Mouse (Mus musculus) cerebellum, adult 11-12 months (tissue): ENCODE data around the gene Arhgef10l.
A peak's percentile ranks its signal among the peaks of the same experiment; 100 is the strongest.
"Not testable (repeated sequence)": the region's sequence is repeated elsewhere in the genome, so short reads cannot be mapped to it uniquely, and the experiment has no call there.

Experiments used
- DNase-seq: peaks from one replicate; pipeline ENCODE4 v3.0.0; 2022

The Arhgef10l gene

DNA sequence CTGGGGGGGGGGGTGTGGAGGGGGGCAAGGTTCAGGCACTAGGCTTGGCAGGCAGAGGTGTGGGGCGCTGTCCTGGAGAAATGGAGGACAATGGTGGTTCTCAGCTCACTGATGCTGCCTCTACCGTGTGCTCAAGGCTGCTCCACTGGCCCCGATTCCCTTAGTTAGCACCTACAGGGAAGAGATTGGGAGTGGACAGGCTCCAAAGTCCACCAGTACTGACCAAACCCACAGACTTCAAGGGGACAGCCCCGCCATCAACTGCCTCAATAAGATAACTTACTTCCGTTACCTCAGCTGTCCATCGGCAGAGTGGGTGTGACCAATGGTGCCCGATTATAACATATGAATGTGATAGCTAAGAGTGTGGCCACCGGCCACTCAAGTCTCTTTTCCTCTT lies 61.3 kb downstream of the Arhgef10l start:
- DNase-seq: no peak

- no peak for DNase-seq
Measured at GRCm38 (mm10) chr4:140602022-140602421, 63.8 kb downstream of the Arhgef10l start.

DNA sequence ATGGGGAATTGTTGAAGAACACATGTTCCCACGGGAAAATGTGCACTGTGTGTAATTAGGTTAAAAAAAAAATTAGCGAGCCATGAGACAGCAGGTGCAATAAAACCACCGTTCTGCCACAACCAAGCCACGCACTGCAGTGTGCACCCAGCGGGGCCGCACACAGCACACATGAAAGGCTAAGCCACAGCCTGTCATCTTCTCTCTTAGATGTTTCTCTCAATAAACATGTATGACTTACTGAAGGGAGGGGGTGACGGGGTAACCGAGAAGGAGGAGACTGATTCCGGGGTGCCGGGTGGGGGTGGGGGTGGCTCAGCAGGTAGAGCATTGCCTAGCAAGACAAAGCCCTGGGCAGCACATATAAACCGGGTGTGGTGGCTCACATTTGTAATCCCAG lies 64.7 kb downstream of the Arhgef10l start:
- no peak for DNase-seq

DNA sequence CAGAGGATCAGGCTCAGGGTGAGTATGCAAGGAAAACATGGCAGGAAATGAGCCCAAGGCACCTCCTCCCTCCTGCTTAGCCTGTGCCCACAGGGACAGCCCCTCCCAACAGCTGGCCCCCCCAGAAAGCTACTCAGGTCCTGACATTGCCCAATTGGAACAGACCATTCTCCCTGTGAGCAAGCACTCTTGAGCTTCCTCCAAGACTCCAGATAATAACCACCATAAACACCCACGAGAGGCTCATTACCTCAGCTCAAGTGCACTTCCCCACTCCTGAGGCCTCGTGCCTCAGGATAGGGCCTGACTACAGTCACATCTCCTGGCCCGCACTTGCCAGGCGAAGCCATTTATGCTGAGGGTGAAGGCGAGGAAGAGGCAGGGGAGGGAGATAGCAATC lies 67.0 kb downstream of the Arhgef10l start:
- DNase-seq: no peak

DNA sequence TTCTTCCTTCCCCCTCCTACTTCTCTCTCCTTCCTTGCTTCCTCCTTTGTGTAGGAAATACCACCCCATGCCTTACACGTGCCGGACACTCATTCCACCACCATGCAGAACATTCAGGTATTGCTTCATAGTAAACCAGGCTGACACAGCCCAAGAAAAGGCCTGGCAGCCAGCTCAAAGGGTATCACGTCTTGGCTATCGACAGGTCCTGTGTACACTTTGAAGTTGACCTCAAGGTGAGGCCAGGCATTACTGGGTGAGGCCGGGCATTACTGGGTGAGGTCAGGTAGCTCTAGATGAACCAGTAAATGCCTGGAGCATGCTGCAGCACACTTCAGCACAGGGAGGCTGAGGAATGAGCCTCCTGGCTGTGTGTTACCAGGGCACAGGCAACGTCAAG lies 67.9 kb downstream of the Arhgef10l start:
- no peak for DNase-seq

- DNase-seq: no peak
Measured at GRCm38 (mm10) chr4:140597378-140597777, 68.4 kb downstream of the Arhgef10l start.

DNA sequence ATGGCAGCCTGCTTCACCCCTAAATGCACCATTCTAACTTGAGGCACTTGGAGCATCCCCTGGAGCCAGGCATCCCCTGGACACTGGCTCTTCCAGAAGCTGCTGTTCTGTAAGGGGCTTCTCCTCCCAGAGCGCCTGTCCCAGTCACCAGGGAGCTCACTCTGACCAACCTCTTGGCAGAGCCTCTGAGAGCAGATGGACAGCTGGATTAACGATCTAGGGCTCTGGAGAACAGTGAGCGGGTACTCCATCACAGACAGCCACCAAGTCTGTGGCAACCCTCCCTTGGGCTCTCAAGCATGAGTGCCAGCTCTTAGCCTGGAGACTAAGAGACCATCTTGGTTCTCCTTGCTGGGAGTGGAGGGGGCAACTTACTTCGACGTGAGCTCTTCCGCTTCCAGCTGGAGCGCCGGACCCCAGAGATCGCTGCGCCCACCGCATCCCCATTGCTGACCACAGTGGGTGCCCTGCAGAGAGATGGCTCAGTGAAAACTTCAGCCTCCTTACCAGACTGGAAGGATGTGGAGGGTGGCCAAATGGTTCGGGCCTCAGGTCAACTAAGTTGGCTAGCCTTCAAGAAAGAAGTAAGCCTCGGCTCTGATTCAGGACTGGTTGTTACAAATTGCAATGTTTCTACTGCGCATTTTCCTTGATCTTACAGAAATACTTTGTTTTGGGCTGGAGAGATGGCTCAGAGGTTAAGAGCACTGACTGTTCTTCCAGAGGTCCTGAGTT lies 71.9 kb downstream of the Arhgef10l start:
- no peak for DNase-seq

- no peak for DNase-seq
Measured at GRCm38 (mm10) chr4:140592990-140593770, 72.6 kb downstream of the Arhgef10l start.

GRCm38 (mm10) chr4:140592217-140592759 lies 73.5 kb downstream of the Arhgef10l start:
- DNase-seq: peak; percentile 70

DNA sequence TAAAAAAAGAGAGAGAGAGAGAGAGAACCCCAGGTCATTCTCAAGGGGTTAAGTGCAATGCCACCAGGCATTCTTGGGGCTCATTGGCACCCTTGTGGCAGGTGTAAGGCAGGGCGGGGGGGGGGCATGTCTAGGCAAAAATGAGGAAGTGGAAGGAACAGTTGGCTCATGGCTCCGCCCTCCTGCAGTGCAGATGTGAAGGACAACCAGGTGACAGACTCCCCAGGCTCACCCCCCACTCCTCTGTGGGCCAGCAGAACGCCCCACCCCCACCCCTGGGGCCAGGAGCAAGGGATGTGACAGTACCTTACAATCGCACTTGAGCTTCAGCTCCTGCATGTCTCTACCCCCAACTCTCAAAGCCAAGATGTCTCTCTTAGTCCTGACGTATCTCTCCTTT lies 79.3 kb downstream of the Arhgef10l start:
- no peak for DNase-seq

- no peak for DNase-seq
Measured at GRCm38 (mm10) chr4:140584240-140584639, 81.6 kb downstream of the Arhgef10l start.

- no peak for DNase-seq
Measured at GRCm38 (mm10) chr4:140582390-140583088, 83.3 kb downstream of the Arhgef10l start.

GRCm38 (mm10) chr4:140581730-140582389 lies 84.0 kb downstream of the Arhgef10l start:
- peak; percentile 58 for DNase-seq

DNA sequence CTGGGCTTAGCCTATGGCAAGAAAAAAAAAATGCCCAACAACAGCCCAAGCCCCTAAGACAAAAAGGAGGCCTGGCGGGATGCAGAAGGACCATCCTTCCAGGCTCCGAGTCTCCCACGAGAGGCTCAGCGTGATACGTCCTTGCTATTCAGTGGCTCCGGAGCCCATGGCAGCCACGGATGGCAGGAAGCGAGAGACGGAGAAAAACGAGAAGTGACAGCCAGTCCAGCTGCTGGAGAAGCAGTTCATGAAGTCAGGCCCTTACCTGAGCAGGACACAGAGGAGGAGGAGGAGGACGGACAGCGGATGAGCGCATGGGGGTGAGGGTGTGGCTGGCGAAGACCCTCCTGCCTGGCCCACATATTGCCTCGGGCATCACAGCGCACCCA lies 84.5 kb downstream of the Arhgef10l start:
- DNase-seq: no peak

- DNase-seq: no peak
Measured at GRCm38 (mm10) chr4:140580866-140581265, 84.9 kb downstream of the Arhgef10l start.

GRCm38 (mm10) chr4:140579576-140579975 lies 86.2 kb downstream of the Arhgef10l start:
- peak; percentile 87 for DNase-seq

- DNase-seq: no peak
Measured at GRCm38 (mm10) chr4:140579149-140579548, 86.7 kb downstream of the Arhgef10l start.

- DNase-seq: no peak
Measured at GRCm38 (mm10) chr4:140576628-140577027, 89.2 kb downstream of the Arhgef10l start.

DNA sequence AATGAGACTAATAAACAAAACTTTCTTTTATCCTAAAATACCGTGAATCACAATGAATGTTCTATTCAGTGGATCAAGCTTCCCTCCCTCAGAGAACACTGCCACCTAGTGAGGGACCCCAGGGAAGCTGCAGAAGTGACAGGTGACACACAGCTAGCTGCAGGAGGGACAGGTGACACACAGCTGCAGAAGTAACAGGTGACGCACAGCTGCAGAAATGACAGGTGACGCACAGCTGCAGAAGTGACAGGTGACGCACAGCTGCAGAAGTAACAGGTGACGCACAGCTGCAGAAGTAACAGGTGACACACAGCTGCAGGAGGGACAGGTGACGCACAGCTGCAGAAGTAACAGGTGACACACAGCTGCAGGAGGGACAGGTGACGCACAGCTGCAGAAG lies 90.9 kb downstream of the Arhgef10l start:
- DNase-seq: not testable (repeated sequence)

GRCm38 (mm10) chr4:140572376-140572775 lies 93.4 kb downstream of the Arhgef10l start:
- no peak for DNase-seq

- DNase-seq: no peak
Measured at GRCm38 (mm10) chr4:140569394-140569793, 96.4 kb downstream of the Arhgef10l start.

- peak; percentile 71 for DNase-seq
Measured at GRCm38 (mm10) chr4:140567911-140568480, 97.8 kb downstream of the Arhgef10l start.
